Mouse (Mus musculus): ENCODE measurements around the gene Rab7.
A peak's percentile ranks its signal among the peaks of the same experiment; 100 is the strongest.

Rab7 gene

DNA sequence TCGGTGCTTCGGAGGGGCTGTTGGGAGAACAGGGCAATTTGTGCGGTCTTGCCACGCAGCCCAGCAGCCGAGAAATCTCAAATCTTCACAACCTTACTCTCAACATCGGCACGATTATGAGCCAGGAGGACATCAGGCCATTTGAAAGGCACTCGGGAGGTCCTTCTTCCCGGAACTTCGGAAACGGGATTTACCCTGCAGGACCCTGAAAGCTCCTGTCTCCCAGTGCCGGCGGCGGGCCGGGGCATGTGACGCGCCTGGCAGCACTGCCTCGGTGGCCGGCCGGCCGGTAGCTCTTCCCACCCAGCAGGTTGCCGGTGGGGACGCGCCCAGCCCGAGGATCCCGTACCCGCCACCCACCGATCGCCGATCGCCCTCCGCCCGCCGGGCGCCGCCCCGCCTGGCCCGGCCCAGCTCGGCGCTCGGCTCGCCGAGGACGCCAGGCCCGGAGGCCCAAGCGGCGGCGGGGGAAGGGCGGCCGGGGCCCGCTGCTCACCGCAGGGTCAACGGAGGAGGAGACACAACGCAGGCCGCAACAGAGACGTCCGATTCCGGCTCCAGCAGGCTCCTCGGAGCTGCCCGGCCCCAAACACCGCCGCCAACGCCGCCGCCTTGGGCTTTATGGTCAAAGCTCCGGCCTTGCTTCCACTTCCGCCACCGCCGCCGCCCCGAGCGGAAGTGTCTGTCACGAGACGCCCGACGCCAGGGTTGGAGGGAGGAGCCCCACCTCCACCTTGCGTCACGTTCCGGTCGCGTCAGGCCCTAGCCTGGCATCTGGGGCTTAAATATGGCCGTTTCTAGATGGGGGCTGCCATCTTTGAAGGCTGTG lies at the start of gene Rab7:
Rab7 (minus strand) TSS at position 694 of the 829 bp plus-strand sequence.
- DNase-seq (ENCODE audit: low spot score in 2 of 2), result peak; percentile 86 to 91

DNA sequence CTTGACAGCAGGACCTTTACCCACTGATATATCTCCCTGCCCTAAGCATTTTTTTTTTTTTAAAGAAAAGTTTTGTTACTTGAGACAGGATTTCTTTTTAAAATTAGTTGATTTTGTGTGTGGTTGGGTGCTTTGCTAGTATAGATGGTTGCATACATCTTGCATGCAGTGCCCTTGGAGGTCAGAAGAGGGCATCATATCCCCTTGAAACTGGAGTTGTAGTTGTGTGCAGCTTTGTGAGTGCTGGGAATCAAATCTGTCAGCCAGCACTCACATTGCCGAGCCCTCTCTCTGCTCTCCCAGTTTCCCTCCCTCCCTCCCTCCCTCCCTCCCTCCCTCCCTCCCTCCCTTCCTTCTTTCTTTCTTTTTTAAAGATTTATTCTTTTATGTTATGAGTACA lies 43.9 kb upstream of the Rab7 start:
- DNase-seq (ENCODE audit: low spot score in 2 of 2), result no peak

DNA sequence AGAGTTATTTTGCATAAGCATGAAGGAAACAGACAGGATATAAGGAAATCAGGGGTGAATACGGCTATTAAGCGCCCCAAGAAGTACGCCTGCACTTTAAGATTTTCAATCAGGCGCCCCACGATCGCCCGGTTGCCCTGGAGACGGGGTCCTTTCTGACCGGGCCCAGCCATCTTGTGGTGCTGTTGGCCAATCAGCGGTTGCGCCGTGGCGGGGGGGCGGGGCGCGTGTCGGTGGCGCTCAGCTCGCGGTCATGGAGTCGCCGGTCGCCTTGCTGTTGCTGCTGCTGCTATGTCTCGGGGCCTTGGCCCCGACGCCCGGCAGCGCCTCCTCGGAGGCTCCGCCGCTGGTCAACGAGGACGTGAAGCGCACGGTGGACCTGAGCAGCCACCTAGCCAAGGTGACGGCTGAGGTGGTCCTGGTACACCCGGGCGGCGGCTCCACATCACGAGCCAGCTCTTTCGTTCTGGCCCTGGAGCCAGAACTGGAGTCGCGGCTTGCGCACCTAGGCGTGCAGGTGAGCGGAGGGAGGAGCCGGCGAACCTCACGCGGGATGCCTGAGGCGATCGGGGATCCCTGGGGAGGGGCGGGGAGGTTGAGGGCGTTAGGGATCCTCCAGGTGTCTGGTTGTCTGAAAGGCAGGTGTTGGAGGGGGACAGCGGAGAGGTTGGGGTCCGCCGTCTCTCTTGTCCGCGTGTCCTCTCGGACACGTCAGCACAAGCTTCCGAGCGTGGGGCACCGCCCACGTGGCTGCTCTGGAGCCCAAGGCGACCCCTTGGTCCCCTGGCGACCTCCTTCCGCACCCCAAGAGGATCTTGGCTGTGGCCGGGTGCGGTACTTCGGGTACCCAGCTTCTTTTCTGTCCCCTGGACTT lies 39.4 kb upstream of the Rab7 start, which contains the start of gene Rpn1:
Rpn1 (plus strand) TSS at position 205 of the 874 bp plus-strand sequence.
- DNase-seq (ENCODE audit: low spot score in 2 of 2), result peak; percentile 96 to 98

DNA sequence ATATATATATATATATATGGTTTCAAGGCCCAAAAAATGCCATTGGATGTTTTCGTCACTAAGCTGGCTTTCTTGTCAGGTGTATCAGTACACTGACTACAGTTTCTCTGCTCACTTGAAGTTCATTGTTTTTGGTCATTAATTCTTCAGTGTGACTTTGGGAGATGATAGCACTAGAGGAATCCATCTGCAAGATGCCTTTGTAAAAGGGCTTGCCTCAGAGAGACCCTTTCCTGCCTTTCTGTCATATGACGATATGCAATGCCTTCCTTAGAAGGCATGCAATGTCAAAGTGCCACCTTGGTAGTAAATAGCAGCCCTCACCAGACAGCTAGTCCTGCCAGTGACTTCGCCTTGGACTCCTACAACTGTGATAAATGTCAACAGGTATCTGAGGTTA lies 38.6 kb upstream of the Rab7 start:
- DNase-seq (ENCODE audit: low spot score in 2 of 2), result no peak

DNA sequence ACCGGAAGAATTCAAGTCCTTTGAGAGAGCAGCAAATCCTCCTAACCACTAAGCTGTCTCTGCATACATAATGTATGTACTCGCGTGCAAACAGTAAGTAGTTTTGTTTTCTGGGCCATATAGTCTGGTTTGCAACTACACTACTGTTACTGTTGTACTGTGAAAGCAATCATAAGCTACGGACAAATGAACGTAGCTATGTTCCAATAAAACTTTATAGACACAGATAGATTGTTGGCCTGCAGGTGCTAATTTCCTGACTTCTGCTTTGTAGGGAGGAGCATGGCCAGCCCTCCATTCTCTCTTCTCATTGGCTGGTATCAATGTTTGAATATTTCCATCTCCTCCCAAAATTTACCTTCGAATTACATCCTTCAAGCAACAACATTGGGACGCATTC lies 38.0 kb upstream of the Rab7 start:
- DNase-seq (ENCODE audit: low spot score in 2 of 2), result no peak

DNA sequence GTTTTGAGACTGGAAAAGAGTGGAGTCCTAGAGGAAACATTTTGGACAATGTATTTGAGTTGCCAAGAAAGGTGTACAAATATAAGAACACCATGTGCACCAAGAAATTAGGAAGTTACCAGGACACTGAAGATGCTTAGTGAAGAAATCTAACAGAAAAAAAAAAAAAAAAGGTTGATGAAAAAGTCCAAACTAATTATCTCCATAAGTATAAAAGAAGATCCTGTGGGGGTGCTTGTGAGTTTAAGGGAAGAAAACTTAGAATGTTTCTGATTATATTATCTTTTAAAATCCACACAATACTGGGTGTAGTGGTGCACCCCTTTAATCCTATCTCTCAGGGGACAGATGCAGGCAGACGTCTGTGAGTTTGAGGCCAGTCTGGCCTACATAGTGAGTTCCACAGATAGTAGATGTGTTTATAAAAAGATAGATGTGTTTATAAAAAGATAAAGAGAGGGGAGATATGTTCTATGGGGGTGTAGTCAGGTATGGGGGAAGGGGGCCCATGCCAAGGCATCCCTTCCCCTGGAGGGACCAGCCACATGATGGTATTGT lies 31.0 kb upstream of the Rab7 start:
- DNase-seq (ENCODE audit: low spot score in 2 of 2), result no peak

DNA sequence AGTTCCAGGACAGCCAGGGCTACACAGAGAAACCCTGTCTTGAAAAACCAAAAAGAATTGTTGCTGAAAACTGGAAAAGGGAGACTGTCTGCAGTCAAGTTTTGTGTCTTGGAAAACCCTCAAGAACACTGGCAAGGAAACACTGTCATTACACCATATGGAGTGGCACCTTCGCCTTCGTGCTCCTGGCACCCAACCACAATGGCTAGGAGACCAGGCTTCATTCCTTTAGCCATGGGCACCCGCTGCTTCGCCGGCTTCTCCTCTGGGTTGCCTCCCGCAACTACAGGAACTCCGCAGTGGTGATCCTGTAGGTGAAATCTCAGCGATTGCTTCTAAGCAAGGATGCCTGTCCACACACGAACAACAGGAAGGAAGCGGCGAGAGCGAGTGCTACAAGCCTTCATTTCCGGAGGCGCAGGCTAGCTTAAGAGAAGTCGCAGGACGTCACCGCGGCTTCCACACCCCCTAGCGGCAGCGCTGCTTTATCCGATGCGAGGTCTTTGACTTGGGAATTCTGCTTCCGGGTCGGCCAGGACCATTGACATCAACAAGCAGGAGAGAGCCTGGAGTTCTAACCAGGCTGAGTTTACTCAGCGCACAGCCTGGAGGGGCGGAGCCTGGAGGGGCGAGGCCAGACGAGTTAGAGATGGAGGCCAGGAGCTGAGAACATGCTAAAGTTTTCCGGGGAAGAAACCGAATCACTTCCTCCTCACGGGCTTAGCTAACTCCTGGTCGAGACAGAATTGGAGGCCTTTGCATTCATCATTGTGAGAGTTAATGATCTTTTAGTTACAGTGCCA lies 29.9 kb upstream of the Rab7 start:
- DNase-seq (ENCODE audit: low spot score in 2 of 2), result peak; percentile 93 to 97

DNA sequence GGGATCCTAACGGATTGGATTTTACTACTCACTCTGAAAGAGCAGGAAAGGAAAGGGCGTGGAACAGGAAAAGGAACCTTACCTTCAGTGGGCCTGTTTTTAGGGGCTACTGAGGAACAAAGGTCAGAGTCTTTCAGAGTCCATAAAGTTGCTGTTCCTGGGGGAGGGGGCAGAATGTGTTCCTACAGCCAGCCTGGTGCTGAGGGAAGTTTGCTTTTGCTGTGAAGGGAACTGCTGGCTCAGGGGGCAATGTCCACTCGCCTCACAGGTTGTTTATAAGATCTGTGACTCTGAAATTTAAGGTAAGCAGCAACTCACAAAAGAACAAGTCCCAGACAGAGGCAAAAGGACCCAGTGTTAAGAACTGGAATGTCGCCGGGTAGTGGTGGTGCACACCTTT lies 26.1 kb upstream of the Rab7 start:
- no peak for DNase-seq (ENCODE audit: low spot score in 2 of 2)

DNA sequence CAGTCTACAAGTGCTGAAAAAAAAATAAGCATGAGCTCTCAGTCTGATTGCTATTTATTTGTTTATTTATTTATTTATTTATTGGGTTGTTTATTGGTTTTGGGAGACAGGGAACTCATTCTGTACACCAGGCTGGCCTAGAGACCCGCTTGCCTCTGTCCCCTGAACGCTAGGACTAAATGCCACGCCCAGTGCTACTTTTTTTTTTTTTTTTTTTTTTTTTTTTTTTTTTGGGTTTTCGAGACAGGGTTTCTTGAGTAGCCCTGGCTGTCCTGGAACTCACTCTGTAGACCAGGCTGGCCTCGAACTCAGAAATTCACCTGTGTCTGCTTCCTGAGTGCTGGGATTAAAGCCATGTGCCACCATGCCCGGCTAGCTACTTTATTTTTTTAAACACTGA lies 25.4 kb upstream of the Rab7 start:
- no peak for DNase-seq (ENCODE audit: low spot score in 2 of 2)

DNA sequence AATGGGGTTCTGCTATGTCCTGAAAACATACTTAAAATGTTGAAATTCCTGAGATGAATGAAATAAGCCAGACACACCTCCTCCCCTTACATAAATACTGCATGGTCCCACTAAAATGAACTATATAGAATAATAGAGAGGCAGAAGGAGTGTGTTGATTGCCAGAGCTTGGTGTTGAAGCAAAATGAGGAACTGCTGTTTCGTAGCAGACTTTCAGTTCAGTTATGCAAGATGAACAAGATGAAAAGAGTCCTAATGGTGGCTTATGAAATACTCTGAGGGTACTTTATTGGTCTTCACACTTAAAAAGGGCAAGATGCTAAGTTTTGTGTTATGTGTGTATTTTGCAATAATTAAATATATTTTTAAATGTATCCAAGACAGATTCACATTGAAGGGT lies 23.7 kb upstream of the Rab7 start:
- no peak for DNase-seq (ENCODE audit: low spot score in 2 of 2)

DNA sequence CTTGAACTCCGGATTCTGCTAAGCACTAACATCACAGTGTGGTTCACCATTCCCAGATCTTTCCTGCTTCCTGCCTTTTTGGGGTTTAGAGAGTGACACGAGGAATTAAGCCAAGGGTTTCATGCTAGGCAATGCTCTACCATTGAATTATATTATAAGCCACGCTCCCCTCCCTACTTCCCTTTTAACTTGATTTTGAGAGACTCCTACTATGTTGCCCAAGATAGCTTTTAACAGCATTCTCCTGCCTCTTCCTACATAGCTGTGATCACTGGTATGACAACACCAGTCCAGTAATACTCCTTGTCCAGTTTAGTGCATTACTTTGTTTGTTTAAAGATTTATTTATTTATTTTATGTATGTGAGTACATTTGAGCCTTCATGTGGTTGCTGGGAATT lies 22.7 kb upstream of the Rab7 start:
- no peak for DNase-seq (ENCODE audit: low spot score in 2 of 2)

DNA sequence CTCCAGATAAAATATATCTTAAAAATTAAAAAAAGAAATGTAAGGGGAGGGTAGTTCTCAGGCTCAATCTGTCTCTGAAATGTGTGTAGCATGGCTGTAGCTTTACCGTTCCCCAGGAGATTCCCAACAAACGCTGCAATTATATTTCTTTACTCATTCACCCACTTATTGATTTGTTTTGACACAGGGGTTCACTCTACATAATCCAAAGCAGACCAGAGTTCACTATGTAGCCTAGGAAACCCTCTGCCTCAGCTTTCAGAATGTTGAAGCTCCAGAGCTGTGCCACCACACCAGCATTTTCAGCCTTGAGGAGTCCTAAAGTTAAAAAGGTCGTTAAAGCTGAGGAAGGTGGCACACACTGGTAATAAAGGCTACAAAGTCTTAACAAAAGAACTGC lies 20.9 kb upstream of the Rab7 start:
- no peak for DNase-seq (ENCODE audit: low spot score in 2 of 2)

DNA sequence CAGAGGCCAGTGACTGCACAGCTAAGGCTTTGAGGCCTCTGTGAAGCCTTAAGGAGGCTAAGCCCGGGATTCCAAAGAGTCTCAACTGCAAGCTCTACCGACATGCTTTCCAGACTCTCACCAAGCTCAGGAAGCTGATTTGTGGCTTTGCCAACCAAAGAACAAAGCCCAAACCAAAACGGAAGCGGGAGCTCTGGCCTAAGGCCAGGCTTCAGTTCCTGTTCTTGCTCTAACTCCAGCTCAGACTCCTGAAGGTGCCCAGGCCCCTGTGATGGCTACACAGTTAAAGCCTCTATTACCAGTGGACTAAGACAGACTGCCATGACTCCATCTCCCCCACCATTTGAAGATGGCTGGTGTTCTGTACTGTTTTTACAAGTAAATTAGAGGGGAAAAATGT lies 20.0 kb upstream of the Rab7 start:
- DNase-seq (ENCODE audit: low spot score in 2 of 2), result no peak

DNA sequence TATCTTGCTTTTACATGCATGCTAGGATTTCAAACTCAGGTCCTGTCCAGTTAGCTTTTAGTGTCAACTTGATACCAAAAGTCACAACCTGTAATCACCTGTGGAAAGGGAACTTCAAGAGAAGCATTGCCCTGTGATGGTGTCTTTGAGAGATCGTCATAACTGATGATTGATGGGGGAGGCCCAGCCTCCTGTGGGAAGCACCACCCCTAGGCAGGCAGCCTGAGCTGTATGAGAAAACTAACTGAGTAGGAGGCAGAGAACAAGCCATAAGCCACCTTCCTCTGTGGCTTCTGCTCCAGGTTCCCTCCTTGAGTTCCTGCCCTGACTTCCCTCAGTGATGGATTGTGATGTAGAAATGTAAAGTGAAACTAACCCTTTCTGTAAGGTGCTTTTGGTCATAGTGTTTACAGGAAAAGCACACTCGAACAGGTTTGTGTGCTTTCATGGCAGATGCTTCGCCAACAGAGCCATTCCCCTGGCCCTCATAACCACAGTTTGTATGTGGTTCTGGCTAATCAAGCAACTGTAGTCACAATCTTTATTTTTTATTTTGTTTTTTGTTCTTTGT lies 19.1 kb upstream of the Rab7 start:
- no peak for DNase-seq (ENCODE audit: low spot score in 2 of 2)

DNA sequence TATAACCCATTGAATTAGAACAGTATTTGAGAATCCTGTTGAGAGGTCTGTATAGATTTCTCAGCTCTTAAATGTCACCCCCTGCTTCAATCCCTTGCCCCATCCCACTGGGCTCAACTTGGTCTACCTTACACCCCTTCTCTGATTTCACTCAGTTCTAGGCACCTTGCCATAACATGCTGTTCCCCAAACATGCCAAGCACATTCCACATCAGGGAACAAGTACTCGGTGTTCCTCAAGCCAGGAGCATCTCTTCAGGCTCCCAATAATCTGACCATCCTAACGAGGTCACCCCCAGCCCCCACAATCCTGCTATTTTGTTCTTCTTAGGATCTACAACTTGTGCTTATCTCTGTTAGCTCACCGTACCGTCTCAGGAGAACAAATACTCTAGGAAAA lies 17.3 kb upstream of the Rab7 start:
- DNase-seq (ENCODE audit: low spot score in 2 of 2), result no peak

DNA sequence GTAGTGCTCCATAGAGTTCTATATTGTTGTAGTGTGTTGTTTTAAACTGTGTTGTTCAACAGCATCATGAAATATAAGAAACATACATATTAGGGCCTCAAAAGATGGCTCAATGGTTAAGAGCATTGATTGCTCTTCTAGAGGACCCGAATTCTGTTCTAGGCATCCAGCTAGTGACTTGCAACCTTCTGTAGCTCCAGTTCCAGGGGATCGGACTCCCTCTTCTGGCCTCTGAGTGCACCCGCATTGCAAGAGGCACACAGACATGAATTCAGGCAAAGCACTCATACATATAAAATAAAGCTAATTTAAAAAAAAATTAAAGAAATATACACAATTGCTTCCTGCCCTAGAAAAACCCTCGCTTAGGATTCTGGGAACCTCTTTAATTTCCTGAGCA lies 16.3 kb upstream of the Rab7 start:
- DNase-seq (ENCODE audit: low spot score in 2 of 2), result no peak

DNA sequence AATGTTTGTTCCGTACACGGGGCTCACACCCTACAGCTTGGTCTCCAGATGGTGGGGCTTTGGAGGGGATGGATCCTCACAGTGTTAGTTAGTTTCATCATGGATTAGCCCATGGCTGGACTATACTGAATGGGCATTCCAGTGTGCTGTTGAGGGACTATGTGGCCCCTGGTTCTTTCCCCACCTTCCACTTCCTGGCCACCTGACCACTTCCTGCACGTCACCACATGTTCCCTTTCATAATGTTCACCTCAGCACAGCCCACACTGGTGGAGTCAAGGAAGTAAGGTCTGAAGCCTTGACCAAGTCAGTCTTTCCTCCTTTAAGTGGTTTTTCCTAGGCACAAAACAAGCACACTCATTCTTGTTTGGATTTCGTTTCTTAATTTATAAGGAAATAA lies 15.5 kb upstream of the Rab7 start:
- DNase-seq (ENCODE audit: low spot score in 2 of 2), result no peak

DNA sequence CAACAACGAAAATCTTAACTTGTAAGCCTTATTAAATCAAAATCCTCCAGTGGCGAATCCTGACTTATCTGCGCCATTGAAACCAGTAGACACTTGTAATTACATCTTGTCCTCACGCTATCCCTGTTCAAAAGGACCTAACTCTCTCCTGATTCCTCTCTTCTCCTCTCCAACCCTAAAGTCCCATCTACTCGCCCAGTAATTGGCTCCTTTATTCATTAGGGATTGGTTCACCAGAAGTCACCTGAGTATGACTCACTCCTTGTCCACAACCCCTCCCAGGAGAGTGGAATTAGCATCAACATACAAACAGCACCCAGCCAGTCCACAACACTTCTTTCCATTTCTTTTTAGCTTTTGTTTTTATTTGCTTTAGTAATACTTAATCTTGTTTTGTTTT lies 14.8 kb upstream of the Rab7 start:
- no peak for DNase-seq (ENCODE audit: low spot score in 2 of 2)

DNA sequence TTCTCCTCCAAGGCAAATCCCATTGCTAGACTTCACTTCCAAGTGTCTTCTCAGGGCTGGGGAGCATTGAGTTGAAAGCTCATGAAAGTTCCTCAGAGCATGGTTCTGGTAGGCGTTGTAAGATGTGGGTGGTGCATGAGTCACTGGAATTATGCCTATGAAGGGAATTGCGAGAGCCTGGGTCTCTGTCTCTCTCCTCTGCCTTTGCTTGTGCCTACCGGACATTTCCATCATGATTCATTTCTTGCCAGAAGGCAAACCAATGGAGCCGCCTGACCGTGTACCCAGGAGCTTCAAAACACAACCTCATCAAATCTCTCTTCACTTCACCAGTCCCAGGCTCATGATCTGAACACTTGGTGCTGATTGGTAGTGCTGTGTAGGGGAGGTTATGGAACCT lies 11.8 kb upstream of the Rab7 start:
- DNase-seq (ENCODE audit: low spot score in 2 of 2), result peak in 1 of 2 experiments; percentile 16

DNA sequence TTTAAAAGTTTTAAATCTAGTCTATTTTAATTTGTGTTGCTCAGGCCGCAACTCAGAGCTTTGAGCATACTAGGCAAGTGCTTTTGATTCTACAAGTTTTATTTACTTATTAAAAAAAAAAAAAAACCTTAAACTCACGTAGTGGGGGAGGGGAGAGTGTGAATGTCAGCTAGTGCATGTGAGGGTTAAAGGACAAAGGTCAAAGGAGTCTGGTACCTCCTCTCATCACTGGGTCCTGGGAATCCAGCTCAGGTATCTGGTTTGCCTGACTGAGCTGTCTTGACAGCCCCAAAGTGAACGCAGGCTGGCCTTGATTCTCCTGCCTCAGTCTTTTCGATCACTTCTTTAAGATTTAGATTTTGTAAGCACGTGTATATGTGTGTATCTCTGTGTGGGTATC lies 10.6 kb upstream of the Rab7 start:
- no peak for DNase-seq (ENCODE audit: low spot score in 2 of 2)

DNA sequence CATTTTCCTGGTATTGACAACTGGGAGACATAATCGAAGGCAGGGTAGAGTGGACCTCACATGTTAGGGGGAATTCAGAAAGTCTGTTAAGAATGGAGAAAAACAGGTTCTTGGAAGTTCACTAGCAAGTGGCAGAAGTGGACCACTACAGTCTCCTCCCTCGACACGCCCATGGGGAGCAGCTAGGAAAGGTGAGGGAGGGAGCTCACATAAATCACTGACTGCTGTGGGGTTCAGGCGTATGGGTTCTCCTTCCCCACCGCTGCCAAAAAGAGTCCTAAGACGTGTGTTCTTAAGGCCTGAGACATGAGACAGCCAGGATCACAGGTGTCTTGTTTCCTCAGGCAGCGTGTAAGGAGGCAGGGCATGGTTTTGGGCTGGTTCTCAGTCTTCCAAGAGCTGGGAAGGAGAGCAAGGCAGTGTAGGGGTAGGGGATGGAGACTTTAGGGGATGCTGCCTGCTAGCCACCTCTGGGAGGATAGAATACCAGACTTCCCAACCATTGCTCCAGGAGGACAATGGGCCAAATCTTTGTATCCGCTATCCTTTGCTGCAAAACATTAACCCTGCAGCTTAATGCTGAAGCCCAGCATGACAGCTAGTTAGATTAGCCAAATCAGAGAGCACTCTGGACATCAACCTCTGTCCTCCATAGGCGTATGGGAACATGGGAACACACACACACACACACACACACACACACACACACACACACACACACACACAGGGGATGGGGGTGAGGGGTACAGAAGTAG lies 9.2 kb upstream of the Rab7 start:
- DNase-seq (ENCODE audit: low spot score in 2 of 2), result no peak
